Mouse (Mus musculus) intestine, embryonic 14.5 days (tissue): ENCODE measurements at regions not wholly inside any gene's neighbourhood (a gene's known extent, or its start where the extent isn't known, plus 50 kb on each side); places are given as distances from the start of the nearest gene placed in this dataset.
A peak's percentile ranks its signal among the peaks of the same experiment; 100 is the strongest.

Source experiments
- ATAC-seq: fragments of 200-750 bp; cut with Nextera tagmentation; replicated peaks from 2 replicates; pipeline ENCODE4 v1.8.0; 2017; ENCODE audit warnings: low read depth, moderate number of reproducible peaks, moderate TSS enrichment, moderate library complexity; ENCODE audit not compliant: low FRiP score, low TSS enrichment
- DNase-seq: peaks from one replicate; pipeline ENCODE4 v3.0.0-alpha.2; 2018; ENCODE audit warnings: low spot score
- H3K27ac ChIP-seq: fragments of 300-500 bp; sonication (generic); 2 replicates; pipeline ENCODE4 v1.5.1; 2014; ENCODE audit warnings: low read depth, mild to moderate bottlenecking, control low read depth
- H3K27me3 ChIP-seq: fragments of 300-500 bp; sonication (generic); replicated peaks from 2 replicates; pipeline ENCODE4 v1.6.1; 2014; ENCODE audit warnings: low read length, control low read depth; ENCODE audit not compliant: control insufficient read depth, insufficient read depth
- H3K36me3 ChIP-seq: fragments of 300-500 bp; sonication (generic); 2 replicates; pipeline ENCODE4 v1.6.1; 2014; ENCODE audit warnings: low read length, control low read depth; ENCODE audit not compliant: control insufficient read depth, insufficient read depth
- H3K4me1 ChIP-seq: fragments of 300-500 bp; sonication (generic); replicated peaks from 2 replicates; pipeline ENCODE4 v1.6.1; 2014; ENCODE audit warnings: low read length, control low read depth, mixed read lengths; ENCODE audit not compliant: control insufficient read depth, insufficient read depth
- H3K4me2 ChIP-seq: fragments of 300-500 bp; sonication (generic); 2 replicates; pipeline ENCODE4 v1.6.1; 2014; ENCODE audit warnings: low read length
- H3K4me3 ChIP-seq: fragments of 300-500 bp; sonication (generic); 2 replicates; pipeline ENCODE4 v1.5.1; 2014; ENCODE audit warnings: low read depth, low read length, control low read depth, mixed read lengths
- H3K9ac ChIP-seq: fragments of 300-500 bp; sonication (generic); 2 replicates; pipeline ENCODE4 v1.6.1; 2014; ENCODE audit warnings: mild to moderate bottlenecking, low read length
- H3K9me3 ChIP-seq: fragments of 300-500 bp; sonication (generic); 2 replicates; pipeline ENCODE4 v1.6.1; 2016; ENCODE audit warnings: low read length, control low read depth; ENCODE audit not compliant: control insufficient read depth
- WGBS: fragments of 180-500 bp; shearing (Covaris S2); extraction: QIAGEN DNeasy Blood & Tissue Kit; methylation state at CpG from one replicate; pipeline ENCODE4 v1.1.7; 2014; 5-methylcytosine and 5-hydroxymethylcytosine counted together

- H3K9ac ChIP-seq, result no peak overlapping the region
- H3K27me3 ChIP-seq, result no peaks in the 10 kb centered on the region
- no peaks in the 10 kb centered on the region for H3K9me3 ChIP-seq
- H3K4me3 ChIP-seq, result no peak overlapping the region
- H3K36me3 ChIP-seq, result no peaks in the 10 kb centered on the region
- WGBS, result 13% methylated on average over 3 of the region's 3 CpGs
- no peaks in the 10 kb centered on the region for H3K4me1 ChIP-seq
- no peak for ATAC-seq
- no peak overlapping the region for H3K4me2 ChIP-seq
- H3K27ac ChIP-seq, result no peak overlapping the region
- no peak for DNase-seq
Observed at GRCm38 (mm10) chr8:56682564-56682963, 131.7 kb downstream of the Fbxo8 start.

- Histone ChIP-seq H3K9me3 (no peaks in the 10 kb centered on the region), H3K27me3 (no peaks in the 10 kb centered on the region), H3K4me3 (no peak overlapping the region), H3K9ac (no peak overlapping the region), H3K27ac (no peak overlapping the region), H3K36me3 (no peaks in the 10 kb centered on the region), H3K4me1 (no peaks in the 10 kb centered on the region), H3K4me2 (no peak overlapping the region)
- DNase-seq (no peak), ATAC-seq (no peak)
- WGBS, result 66% methylated on average over 7 of the region's 7 CpGs
Observed at GRCm38 (mm10) chr8:56684352-56684751, 133.5 kb downstream of the Fbxo8 start.

- 97% methylated on average over 1 of the region's 1 CpGs for WGBS
- Histone ChIP-seq H3K27me3 (no peaks in the 10 kb centered on the region), H3K36me3 (no peaks in the 10 kb centered on the region), H3K9ac (no peak overlapping the region), H3K27ac (no peak overlapping the region), H3K9me3 (no peaks in the 10 kb centered on the region), H3K4me1 (0 out of 2 replicates have a peak, but pooled peaks cover 4% of the 10 kb centered on the region), H3K4me2 (no peak overlapping the region), H3K4me3 (no peak overlapping the region)
- ATAC-seq (no peak), DNase-seq (no peak)
Observed at GRCm38 (mm10) chr8:56695436-56695835, 144.5 kb downstream of the Fbxo8 start.

GRCm38 (mm10) chr8:56700580-56701145, 149.8 kb downstream of the Fbxo8 start:
- H3K4me1 ChIP-seq, result peaks cover 8% of the 10 kb centered on the region; the same call in 1 of the 2 replicates
- no peaks in the 10 kb centered on the region for H3K9me3 ChIP-seq
- 29% methylated on average over 2 of the region's 2 CpGs for WGBS
- ATAC-seq, result peak; percentile 82
- no peak overlapping the region for H3K4me3 ChIP-seq
- DNase-seq, result peak; percentile 66
- no peaks in the 10 kb centered on the region for H3K27me3 ChIP-seq
- no peaks in the 10 kb centered on the region for H3K36me3 ChIP-seq
- H3K27ac ChIP-seq, result no peak overlapping the region; the same call in 1 of the 2 replicates
- H3K9ac ChIP-seq, result no peak overlapping the region
- no peak overlapping the region for H3K4me2 ChIP-seq

- no peak for DNase-seq
- H3K27me3 ChIP-seq, result no peaks in the 10 kb centered on the region
- peaks cover 5% of the 10 kb centered on the region for H3K4me1 ChIP-seq
- H3K9me3 ChIP-seq, result no peaks in the 10 kb centered on the region
- H3K36me3 ChIP-seq, result no peaks in the 10 kb centered on the region
- H3K9ac ChIP-seq, result no peak overlapping the region
- H3K4me3 ChIP-seq, result no peak overlapping the region
- WGBS, result 31% methylated on average over 10 of the region's 10 CpGs
- peak overlapping the region; percentile 1 for H3K4me2 ChIP-seq
- ATAC-seq, result no peak
- peak overlapping the region; percentile 23; the same call in 1 of the 2 replicates for H3K27ac ChIP-seq
Observed at GRCm38 (mm10) chr8:56706377-56706776, 155.5 kb downstream of the Fbxo8 start.

GRCm38 (mm10) chr8:56706941-56707706, 156.2 kb downstream of the Fbxo8 start:
- Histone ChIP-seq H3K4me3 (no peak overlapping the region), H3K27ac (peak overlapping the region; percentile 23; the same call in 1 of the 2 replicates), H3K36me3 (no peaks in the 10 kb centered on the region), H3K9ac (no peak overlapping the region), H3K27me3 (no peaks in the 10 kb centered on the region), H3K4me2 (peak overlapping the region; percentile 1), H3K4me1 (peaks cover 5% of the 10 kb centered on the region; the same call in 1 of the 2 replicates), H3K9me3 (no peaks in the 10 kb centered on the region)
- DNase-seq (peak; percentile 61), ATAC-seq (peak; percentile 83)
- WGBS, result 25% methylated on average over 14 of the region's 14 CpGs

GRCm38 (mm10) chr8:56720001-56720400, 169.1 kb downstream of the Fbxo8 start:
- 82% methylated on average over 1 of the region's 1 CpGs for WGBS
- Histone ChIP-seq H3K27ac (no peak overlapping the region), H3K36me3 (no peaks in the 10 kb centered on the region), H3K4me1 (0 out of 2 replicates have a peak, but pooled peaks cover 5% of the 10 kb centered on the region), H3K9me3 (no peaks in the 10 kb centered on the region), H3K27me3 (no peaks in the 10 kb centered on the region), H3K4me2 (no peak overlapping the region), H3K4me3 (no peak overlapping the region), H3K9ac (no peak overlapping the region)
- DNase-seq (no peak), ATAC-seq (no peak)

- H3K4me2 ChIP-seq, result no peak overlapping the region
- no peak overlapping the region for H3K9ac ChIP-seq
- no peak overlapping the region for H3K27ac ChIP-seq
- no peaks in the 10 kb centered on the region for H3K9me3 ChIP-seq
- no peaks in the 10 kb centered on the region for H3K36me3 ChIP-seq
- no peak overlapping the region for H3K4me3 ChIP-seq
- H3K27me3 ChIP-seq, result no peaks in the 10 kb centered on the region
- no peak for ATAC-seq
- WGBS, result 35% methylated on average over 2 of the region's 2 CpGs
- DNase-seq, result no peak
- H3K4me1 ChIP-seq, result 0 out of 2 replicates have a peak, but pooled peaks cover 5% of the 10 kb centered on the region
Observed at GRCm38 (mm10) chr8:56722473-56723236, 171.8 kb downstream of the Fbxo8 start.
